Mouse (Mus musculus): ENCODE measurements around the gene Acer1. TPM values are rescaled to one million over a fixed set of nuclear protein-coding genes. Genes with fewer than 3 reads are reported as not detected.

Gene Acer1
- total RNA-seq, 4 experiments from 2014 or later: not detected

DNA sequence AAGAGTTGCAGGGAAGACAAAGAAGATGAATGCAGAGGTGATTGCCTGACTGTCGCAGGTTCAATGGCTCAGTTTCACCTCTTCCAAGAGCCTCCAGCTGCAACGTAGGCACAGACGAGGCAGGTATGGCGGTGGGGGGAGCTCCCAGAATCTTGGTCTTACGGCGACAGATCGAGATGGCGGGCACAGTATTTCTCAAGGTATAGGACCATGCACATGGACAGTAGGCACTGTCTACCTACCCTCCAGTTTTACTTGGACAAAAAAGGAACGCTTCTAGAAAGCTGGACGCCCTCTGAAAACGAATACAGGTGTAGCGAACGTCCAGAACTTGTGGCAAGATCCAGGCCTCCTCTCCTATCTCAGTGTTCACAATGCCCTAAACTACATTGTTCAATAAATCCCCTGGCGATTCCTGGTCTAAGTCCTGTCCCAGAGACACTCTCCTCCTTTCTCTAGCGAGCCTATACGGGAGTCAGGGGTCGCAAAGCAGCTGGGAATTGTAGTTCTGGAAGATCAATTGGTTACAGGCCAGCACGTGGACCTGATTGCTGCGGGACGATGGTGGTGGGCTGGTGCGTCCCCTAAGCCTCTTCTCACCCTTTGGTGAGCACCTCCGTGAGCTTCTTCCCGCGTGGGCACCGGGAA is 7.7 kb upstream of the Acer1 start:
- DNase-seq (ENCODE audit: low spot score in 2 of 2): no peak

DNA sequence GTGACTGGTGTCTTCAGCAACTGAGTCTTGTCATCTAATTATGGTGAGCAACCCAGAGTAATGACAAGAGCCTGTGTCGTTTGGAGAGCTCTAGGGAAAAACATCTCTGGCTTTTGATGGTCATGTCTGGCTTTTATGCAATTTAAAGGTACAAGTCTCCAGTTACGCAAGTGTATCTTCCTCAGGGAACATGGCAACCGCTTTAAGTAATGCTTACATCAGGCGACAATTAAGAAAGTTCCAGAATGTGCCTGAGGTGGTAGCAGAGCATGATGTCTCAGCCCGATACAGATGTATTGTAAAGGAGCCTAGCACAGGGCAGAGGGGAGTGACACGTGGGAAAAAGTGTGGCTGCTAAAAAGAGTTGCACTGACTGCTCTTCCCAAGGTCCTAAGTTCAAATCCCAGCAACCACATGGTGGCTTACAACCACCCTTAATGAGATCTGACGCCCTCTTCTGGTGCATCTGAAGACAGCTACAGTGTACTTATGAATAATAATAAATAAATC is 7.0 kb upstream of the Acer1 start:
- DNase-seq (ENCODE audit: low spot score in 2 of 2): no peak

DNA sequence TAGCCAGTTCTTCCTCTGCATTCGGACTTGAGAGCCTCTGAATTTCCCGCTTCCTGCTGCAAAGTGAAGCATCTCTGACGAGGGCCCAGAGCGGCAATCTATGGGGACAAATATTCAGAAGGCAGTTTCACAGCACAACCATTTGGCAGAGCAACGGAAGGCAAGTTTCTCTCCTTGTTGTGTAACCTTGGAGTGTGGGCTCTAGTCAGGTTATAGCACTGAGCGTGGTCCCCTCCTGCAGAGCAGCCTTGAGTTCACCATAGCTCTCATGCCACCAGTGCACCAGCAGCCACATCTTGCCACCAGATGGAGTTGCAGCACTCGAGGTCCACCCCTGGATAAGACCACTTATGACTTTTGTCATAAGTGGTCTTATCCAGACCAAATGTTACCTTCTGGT is 6.5 kb upstream of the Acer1 start:
- no peak for DNase-seq (ENCODE audit: low spot score in 2 of 2)

DNA sequence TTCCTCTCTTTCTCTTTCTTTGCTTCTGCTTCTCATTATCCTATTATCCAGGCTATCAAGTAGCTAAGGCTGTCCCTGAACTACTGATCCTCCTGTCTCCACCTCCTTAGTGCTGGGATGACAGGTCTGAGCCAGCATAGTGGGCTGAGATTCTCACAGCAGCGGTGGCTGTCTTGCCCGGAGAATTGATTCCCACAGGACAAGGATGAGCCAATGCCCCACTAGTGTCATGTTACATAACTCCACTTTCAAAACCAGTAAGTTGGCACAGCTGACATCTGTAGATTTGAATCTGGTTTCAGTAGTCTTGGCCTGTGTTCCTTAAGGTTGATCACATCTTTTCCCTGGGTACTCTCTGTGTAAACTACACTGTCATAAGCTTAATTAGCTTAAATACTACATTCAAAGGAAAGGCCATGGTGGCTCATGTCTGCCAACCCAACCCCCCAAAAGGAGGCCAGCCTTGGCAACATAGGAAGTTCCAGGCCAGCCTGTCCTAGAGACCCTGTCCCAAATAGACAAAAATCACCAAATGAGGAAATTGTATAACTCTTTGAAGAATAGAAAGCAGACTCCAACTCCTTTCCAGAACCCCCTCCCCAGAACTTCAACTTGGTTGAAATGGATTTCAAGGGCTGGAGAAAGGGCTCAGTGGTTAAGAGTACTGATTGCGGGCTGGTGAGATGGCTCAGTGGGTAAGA is 4.3 kb upstream of the Acer1 start:
- no peak for DNase-seq (ENCODE audit: low spot score in 2 of 2)

DNA sequence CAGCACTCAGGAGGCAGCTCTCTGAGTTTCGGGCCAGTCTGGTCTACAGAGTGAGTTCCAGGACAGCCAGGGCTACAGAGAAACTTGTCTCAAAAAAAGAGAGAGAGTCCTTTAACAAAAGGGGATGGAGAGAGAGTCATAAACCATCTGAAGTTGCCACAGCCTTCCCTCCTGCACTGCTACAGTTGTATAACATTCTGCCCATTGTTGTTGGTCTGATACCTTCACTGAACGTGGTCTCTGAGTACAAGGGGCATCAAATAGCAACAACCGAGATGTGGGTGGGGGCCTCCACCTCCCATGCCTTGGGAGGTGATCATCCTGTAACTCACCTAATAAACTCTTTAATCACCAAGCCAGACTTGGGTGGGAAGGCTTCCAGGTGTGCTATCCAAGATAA is 3.7 kb upstream of the Acer1 start:
- DNase-seq (ENCODE audit: low spot score in 2 of 2): no peak

DNA sequence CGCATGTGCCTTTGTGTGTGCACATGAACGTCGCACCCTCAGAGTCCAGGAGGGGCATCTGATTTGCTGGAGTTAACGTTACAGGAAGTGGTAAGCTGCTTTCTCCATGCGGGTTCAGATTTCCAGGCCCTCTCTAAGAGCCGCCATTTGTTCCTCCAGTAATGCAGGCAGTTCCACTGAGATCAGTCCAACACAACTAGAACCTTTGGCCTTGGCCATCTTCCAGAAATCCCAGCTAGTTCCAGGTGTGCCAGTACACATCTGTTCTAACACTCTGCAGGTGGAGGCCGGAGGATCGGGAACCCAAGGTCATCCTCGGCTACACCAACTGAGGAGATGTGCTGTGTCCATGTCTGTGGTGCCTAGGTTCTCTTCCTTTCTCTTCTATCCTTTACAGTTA is 3.0 kb upstream of the Acer1 start:
- no peak for DNase-seq (ENCODE audit: low spot score in 2 of 2)

DNA sequence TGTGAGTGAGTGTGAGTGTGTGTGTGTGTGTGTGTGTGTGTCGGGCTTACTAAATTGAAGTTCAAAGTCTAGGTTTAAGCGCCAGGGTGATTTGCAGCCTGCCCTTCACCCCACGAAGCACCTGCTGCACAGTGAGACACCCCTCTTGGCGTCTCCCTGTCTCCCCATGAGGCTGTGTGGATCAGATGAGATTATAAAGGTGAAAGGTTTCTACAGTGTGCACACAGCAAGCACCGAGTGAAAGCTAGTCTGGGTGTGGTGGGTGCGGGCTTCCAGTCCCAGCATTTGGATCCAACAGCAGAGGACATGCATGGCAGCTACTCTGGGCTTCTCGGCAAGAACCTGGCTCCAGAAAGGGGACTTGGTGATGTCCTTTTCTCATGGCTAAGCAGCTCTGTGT is 877 bp downstream of the Acer1 start:
- DNase-seq (ENCODE audit: low spot score in 2 of 2): no peak

DNA sequence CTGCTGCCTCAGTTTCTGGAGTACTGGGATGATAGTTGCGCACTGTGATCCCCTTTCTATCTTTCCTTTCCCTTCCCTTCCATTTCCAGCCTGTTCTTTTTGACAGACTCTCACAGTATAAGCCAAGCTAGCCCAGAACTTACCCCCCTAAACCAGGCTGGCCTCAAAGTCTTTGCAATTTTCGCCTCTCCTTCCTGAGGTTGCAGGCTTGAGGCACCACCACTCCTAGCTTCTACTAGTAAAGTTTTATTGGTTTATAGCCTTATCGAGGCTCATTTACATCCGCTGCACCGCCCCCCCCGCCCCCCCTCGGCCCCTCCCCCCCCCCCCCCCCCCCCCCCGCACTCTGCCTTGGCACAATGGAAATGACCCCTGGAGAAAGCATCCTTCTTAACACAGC is 2.4 kb downstream of the Acer1 start:
- no peak for DNase-seq (ENCODE audit: low spot score in 2 of 2)

DNA sequence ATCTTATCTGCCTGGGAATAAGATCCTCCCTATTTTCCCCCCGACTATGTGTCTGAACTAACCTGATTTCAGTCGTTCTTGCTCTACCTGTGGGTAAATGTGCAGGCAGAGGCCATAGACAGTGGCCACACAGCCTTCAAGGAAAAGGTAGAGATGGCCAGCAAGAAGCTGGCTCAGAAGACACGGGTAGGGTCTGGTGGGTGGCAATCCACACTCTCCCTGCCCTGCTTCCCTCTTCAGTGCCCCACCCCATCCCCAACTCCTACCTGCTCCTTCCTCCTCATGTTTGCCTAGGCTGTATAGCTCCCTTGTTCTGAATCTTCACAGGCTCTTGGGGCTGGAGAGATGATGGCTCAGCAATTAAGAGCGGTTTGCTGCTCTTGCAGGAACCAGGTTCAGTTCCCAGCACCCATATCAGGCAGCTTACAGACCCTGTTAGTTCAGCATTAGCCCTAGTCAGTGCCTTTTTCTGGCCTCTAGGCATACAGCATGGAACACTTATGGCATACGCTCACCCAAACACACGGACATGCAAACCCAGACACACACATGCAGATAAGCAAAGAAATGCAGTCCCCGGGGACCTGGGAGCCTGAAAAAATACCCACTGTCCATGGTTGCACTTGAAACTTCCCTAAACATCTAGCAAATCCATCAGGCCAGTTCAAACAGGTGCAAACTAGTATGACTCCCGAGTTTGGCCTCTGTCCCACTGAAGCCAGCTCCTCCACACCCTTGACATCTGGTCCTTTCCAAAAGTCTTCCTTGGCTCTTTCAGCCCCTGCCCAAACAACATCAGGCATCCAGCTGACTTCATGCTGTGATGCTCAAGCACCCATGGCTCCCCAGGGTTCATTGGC is 5.2 kb downstream of the Acer1 start:
- DNase-seq (ENCODE audit: low spot score in 2 of 2): no peak

DNA sequence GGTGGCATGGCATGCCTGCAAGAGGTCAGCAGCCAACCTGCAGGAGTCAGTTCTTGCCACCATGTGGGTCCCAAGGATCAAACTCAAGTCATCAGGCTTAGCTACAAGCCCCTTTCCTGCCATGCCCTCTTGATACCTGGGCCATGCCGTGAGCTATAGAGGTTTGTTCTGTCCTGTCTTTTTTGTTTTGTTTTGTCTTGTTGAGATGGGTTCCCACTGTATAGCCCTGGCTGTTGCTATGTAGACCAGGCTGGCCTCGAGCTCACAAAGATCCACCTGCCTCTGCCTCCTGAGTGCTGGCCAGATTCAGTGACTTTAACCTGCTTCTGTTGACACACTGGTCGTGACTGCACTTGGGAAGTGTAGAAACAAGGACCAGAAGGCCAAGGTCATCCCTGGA is 6.5 kb downstream of the Acer1 start:
- DNase-seq (ENCODE audit: low spot score in 2 of 2): no peak

DNA sequence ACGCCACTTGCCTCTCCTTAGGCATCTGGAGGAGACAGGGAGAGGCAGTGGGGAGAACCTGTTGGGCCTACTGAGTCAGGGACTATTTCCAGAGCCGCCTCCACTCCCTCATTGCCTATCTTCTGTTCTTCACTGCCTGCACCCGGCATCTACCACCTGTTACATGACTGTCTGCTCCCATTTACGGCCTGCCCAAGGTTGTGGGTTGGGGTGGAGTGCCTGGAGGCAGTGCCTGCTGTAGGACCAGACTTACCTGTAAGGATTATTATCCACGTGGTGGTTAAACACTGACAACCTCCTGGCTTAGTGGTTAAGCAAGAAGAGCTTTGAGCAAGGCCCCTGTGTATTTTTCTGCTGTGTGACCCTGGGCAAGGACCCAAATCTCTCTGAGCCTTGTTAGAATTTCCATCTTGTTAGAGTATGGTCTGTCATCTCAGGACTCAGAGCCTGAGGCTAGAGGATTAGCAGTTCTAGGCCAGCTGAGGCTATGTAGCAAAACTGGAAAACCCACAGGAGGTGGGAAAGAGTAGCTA is 7.2 kb downstream of the Acer1 start:
- DNase-seq (ENCODE audit: low spot score in 2 of 2): no peak

DNA sequence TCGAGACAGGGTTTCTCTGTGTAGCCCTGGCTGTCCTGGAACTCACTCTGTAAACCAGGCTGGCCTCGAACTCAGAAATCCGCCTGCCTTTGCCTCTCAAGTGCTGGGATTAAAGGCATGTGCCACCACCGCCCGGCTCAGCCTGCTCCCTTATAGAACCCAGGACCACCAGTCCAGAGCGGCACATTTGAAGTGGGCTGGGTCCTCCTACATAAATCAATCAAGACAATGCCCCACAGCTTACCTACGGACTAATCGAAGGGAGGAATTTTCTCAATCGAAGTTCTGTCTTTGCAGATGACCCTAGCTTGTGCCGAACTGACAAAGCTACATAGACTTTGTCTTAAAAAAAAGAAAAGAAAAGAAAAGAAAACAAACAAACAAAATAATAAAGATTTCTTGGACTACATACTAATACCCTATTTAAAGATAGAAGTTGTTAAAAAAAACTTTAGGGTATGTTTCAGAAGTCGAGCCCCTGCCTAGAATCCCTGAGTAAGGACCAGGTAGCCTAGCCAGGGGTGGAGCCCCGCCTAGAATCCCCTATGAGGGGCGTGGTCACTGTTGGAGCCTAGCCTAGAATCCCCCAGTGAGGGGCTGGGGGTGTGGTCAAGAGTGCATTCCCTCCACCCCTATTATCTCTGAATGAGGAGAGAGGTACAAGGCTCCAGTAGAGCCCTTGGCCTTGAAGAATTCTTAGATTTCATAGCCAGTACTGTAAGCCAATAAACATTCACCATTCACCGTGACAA is 7.8 kb downstream of the Acer1 start:
- no peak for DNase-seq (ENCODE audit: low spot score in 2 of 2)

DNA sequence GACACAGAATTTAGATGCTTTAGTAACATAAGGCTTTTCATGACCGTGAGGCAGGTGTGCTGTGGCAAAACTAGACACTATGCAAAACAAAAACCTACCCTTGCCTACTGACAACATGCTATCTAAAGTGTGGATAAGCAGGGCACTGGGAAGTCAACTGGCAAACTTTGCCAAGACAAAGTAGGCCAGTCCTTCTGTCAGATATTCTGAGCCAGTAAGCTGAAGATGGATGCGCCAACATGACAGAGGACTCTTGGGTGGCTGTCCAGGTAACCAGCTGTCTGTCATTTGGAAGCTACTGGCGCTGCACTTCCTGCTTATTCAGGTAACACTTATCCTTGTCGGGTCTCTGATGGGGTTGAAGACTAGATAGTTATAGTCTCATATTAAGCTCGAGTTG is 11.8 kb downstream of the Acer1 start:
- no peak for DNase-seq (ENCODE audit: low spot score in 2 of 2)

DNA sequence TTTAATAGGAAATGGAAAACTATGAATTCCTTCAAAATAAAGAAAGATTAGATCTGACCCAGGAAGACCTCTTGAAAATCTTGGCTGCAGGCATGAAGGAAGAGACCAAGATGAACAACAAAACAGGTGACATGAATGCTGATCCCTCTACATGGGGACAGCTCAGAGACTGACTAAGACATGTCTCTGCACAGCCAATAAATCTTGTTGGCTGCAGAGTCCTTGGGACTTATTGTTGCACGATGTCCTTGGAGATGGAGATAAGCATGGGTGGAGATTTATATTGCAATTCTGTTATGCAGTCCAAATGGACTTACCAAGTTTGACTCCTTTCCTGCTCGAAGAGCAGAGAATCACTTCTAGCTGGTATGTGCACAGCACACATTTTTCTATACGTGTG is 12.6 kb downstream of the Acer1 start:
- DNase-seq (ENCODE audit: low spot score in 2 of 2): no peak

DNA sequence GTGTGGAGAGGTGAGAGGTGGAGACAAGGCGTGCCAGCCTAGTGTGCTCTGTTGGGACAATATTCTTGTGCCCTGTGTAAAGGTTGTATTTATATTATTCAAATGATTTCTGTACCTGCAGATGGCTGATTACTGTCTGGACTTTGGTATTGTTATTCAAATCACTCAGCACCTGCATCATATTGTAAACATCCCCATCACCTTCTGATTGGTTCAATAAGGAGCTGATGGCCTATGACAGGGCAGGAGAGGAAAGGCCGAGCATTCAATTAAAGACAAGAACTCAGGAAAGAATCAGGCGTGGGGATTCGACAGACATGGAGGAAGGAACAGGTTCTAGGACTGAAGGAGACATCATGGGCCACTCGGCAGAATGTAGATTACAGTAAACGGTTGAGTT is 18.3 kb downstream of the Acer1 start:
- DNase-seq (ENCODE audit: low spot score in 2 of 2): no peak

DNA sequence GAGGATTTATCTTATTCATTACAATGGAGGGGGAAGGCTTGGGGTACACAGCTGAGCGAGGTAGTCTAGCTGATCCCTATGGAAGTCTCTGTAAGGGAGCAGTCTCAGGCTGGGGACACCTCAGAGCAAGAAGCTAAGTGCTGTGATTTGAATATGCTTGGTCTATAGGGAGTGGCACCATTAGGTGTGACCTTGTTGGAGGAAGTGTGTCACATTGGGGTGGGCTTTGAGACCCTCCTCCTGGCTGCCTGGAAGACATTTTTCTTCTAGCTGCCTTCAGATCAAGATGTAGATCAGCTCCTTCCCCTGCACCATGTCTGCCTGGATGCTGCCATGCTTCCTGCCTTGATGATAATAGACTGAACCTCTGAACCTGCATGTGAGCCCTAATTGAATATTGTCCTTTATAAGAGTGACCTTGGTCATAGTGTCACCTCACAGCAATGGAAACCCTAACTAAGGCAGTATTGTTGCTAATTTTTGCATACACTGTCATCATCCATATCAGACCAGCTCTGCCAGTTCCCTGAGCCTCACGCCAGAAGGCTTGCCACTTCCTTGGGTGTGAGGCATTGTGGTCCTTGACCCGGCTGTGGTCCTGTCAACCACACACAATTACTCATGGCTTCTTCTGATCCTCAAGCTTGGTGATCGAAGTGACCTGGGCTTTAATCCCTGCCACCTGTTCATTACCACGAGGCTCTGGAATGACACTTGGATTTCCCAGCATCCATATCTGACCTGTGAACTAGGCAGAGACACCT is 19.1 kb downstream of the Acer1 start:
- DNase-seq (ENCODE audit: low spot score in 2 of 2): no peak

DNA sequence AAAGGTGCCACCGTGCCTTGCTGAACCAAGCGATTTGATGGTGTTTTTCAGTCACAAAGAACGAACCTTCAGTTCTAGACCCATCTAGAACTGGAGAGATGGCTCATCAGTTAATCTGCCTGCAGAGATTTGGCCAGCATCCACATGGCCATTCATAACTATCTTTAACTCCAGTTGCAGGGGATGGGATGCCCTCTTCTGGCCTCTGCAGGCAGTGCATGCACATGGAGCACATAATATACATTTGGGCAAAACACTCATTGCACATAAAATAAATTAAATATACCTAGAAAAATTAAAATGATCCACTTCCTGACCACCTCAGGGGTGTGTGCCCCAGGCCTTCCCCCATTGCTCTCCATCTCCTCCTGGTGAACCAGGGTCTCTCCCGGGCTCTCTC is 20.0 kb downstream of the Acer1 start:
- no peak for DNase-seq (ENCODE audit: low spot score in 2 of 2)

DNA sequence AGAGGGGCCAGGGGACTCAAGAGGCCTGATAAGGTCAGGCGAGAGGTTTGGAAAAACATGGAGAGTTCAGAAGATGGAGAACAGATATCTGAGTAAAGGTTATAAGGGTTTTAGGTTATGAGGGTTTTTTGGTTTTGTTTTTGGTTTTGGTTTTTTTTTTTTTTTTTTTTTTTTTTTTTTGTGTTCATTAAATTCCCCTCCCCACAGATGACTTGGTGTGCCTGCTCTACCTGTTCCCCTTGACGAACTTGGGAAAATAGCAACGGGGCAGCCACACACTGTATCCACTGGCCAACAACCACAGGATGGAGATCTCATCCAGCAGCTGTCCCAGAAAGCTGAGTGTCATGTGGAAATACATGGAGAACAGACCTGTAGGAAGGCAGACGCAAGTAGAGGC is 23.3 kb downstream of the Acer1 start:
- no peak for DNase-seq (ENCODE audit: low spot score in 2 of 2)

DNA sequence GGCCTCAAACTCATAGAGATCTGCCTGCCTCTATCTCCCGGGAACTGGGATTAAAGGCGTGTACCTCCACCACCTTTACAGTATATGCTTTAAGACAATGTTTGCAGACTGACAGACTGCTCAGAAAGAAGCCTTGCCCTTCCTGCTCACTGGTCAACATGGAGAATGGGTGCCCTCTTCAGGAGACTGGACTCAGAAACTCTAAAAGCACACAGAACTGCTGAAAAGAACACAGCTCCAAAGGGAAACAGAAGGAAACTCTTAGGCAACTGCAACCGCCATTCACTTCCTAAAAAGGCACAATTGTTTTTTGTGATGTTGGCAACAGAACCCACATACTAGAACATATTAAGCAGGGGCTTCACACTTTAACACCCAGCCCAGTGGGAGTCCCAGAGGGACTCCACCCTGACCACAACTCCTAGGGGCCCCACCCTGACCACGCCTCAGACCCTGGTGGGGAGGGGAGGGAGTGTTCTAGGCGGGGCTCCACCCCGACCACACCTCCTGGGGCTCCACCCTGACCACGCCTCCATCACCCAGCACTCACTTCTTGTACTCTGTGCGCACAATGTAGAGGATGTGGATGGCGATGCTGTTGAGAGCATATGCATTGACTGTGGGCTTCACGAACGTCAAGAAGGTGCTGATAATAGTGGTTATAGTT is 24.0 kb downstream of the Acer1 start:
- DNase-seq (ENCODE audit: low spot score in 2 of 2): no peak

DNA sequence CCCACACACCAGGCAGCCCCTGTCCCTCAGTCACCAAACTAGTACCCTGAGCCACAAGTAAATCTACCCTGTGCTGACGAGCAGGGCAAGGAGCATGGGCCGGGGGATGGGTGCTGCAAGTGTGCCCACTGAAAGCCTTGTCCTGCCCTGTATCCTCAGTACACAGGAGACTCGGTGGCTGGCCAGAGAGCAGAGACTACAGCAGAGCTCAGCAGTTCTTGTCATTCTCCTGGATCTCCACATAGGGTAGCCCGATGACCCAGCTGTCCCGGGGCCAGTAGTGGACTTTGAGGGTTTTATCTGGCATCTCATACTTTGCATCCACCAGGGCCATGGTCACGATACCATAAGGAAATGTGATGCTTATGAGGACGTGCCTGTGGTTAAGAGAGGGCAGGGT is 27.1 kb downstream of the Acer1 start:
- no peak for DNase-seq (ENCODE audit: low spot score in 2 of 2)

All from gastrocnemius, adult 8-10 months (tissue).